Mouse (Mus musculus) Muller cell, postnatal 12 days (primary cell): ENCODE measurements around the gene Acnat2.
A peak's percentile ranks its signal among the peaks of the same experiment; 100 is the strongest.
"Not testable (repeated sequence)": the region's sequence is repeated elsewhere in the genome, so short reads cannot be mapped to it uniquely, and the experiment has no call there.

ENCODE experiments used
- DNase-seq: peaks from one replicate; pipeline ENCODE4 v3.0.0-alpha.2; 2015; ENCODE audit errors: inconsistent ontology term

Acnat2 gene

GRCm38 (mm10) chr4:49407957-49408356 is at the start of gene Acnat2:
TSS of gene Acnat2 (minus strand) at chr4:49408151.
- not testable (repeated sequence) for DNase-seq

- DNase-seq, result no peak
Observed at GRCm38 (mm10) chr4:49456171-49456570, 48.2 kb upstream of the Acnat2 start.

GRCm38 (mm10) chr4:49451848-49452551 is 44.0 kb upstream of the Acnat2 start:
- no peak for DNase-seq

- not testable (repeated sequence) for DNase-seq
Observed at GRCm38 (mm10) chr4:49451133-49451847, 43.3 kb upstream of the Acnat2 start.

GRCm38 (mm10) chr4:49436968-49437367 is 29.0 kb upstream of the Acnat2 start:
- not testable (repeated sequence) for DNase-seq

GRCm38 (mm10) chr4:49410151-49410550 is 2.2 kb upstream of the Acnat2 start:
- DNase-seq, result not testable (repeated sequence)

- no peak for DNase-seq
Observed at GRCm38 (mm10) chr4:49386873-49387272, 21.1 kb downstream of the Acnat2 start.

- not testable (repeated sequence) for DNase-seq
Observed at GRCm38 (mm10) chr4:49383576-49384318, 24.2 kb downstream of the Acnat2 start.

GRCm38 (mm10) chr4:49368046-49368445 is 39.9 kb downstream of the Acnat2 start:
- not testable (repeated sequence) for DNase-seq

- DNase-seq, result no peak
Observed at GRCm38 (mm10) chr4:49357097-49357496, 50.9 kb downstream of the Acnat2 start.

- no peak for DNase-seq
Observed at GRCm38 (mm10) chr4:49350470-49350869, 57.5 kb downstream of the Acnat2 start.

GRCm38 (mm10) chr4:49348677-49349076 is 59.3 kb downstream of the Acnat2 start:
- peak; percentile 10 for DNase-seq

- DNase-seq, result not testable (repeated sequence)
Observed at GRCm38 (mm10) chr4:49348001-49348400, 60.0 kb downstream of the Acnat2 start.

- DNase-seq, result not testable (repeated sequence)
Observed at GRCm38 (mm10) chr4:49340091-49340490, 67.9 kb downstream of the Acnat2 start.

GRCm38 (mm10) chr4:49337949-49338348 is 70.0 kb downstream of the Acnat2 start:
- not testable (repeated sequence) for DNase-seq
